Mouse (Mus musculus): ENCODE measurements around the gene Fastkd5.
A peak's percentile ranks its signal among the peaks of the same experiment; 100 is the strongest.
"Not testable (repeated sequence)": the region's sequence is repeated elsewhere in the genome, so short reads cannot be mapped to it uniquely, and the experiment has no call there.

Fastkd5 gene

GRCm38 (mm10) chr2:130576564-130576963 is 53.3 kb downstream of the Fastkd5 start:
- not testable (repeated sequence) for DNase-seq

GRCm38 (mm10) chr2:130575873-130576272 is 54.0 kb downstream of the Fastkd5 start, which contains the start of gene Oxt:
TSS of gene Oxt (plus strand) at chr2:130576173.
- DNase-seq: no peak

- no peak for DNase-seq
Observed at GRCm38 (mm10) chr2:130574960-130575359, 54.9 kb downstream of the Fastkd5 start.

DNA sequence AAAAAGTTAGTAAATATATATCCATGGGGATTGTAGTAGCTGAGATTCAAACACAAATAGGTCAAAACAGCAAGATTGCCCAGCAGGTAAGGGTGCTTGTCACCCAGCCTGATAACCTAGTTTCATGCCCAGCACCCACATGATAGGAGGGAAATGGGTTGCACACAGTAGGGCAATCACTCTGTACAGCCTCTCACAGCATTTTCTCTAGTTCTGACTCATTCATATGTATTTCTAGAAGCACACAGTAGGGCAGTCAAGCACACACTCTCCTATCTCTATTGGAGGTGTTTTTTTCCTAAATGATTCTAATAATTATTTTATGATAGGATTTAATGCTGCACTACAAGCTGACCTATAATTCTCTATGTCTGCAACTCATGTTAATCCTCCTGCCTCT is 59.9 kb downstream of the Fastkd5 start:
- no peak for DNase-seq

GRCm38 (mm10) chr2:130568921-130569320 is 60.9 kb downstream of the Fastkd5 start:
- no peak for DNase-seq

GRCm38 (mm10) chr2:130564983-130565382 is 64.8 kb downstream of the Fastkd5 start:
- no peak for DNase-seq

DNA sequence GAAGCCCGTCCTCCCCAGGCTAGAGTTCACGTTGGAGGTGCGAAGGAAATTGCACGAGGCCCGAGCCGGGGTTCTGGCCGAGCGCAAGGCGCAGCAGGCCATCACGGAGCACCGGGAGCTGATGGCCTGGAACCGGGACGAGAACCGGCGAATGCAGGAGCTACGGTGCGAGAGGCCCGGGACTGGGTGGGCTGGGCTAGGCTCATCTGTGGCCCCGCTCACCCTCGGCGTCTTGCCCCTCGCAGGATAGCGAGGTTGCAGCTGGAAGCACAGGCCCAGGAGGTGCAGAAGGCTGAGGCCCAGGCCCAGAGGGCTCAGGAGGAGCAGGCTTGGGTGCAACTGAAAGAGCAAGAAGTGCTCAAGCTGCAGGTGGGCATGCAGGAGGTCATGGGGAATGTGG is 65.8 kb downstream of the Fastkd5 start:
- peak; percentile 93 for DNase-seq
